17 mouse cellular contexts compared by ENCODE assay signal in genomic region chr2:71235420-71235819, GRCm38 (mm10). TPM values are rescaled to one million over a fixed set of nuclear protein-coding genes. Genes with fewer than 3 reads are reported as not detected.
A peak's percentile ranks its signal among the peaks of the same experiment; 100 is the strongest.
DNase-seq lines count a peak whose midpoint lies in the region; ATAC-seq and TF ChIP-seq lines count a peak whose summit lies in the region.
"Had no signal": no experiment of that assay in that cellular context is flagged by ENCODE, and none has a peak within 500 bp of the region (broad histone marks: within the 10 kb centered on the region; RNA-seq: fewer than 3 reads in every experiment).

No protein-coding gene starts in this region.

- peak; percentile 10 for DNase-seq in liver
- DNase-seq in liver, embryonic 14.5 days (ENCODE audit: low read depth in 3 of 3, low spot score in 3 of 3) = peak; percentile 33 to 61 (median 57)
- DNase-seq in right cerebral cortex, postnatal 10 days (ENCODE audit: low spot score in 2 of 2) = no peak
- no peak for DNase-seq in retina, embryonic 14.5 days (ENCODE audit: low spot score)
- no peak for DNase-seq in cerebellum, adult 11 months
- DNase-seq: adrenal gland, adult 8-10 months; cerebellum, adult 2 months; cerebellum, postnatal 10 days; heart, adult 2 months; heart, postnatal 14 days had no signal

- no peaks in the 10 kb centered on the region for H3K27me3 ChIP-seq in liver, embryonic 14.5 days (ENCODE audit: control insufficient read depth, insufficient read depth, low read length)
- H3K27me3 ChIP-seq: forebrain, embryonic 15.5 days; heart, embryonic 15.5 days; hindbrain, embryonic 13.5 days had no signal

- ATAC-seq in liver, embryonic 14.5 days (ENCODE audit: insufficient read depth) = peak; percentile 83
- ATAC-seq in megakaryocyte progenitor cell, adult 5-6 weeks (replicated peaks; ENCODE audit: poor library complexity) = peak; percentile 87
- ATAC-seq: forebrain, embryonic 15.5 days had no signal

- no peaks in the 10 kb centered on the region for H3K9me3 ChIP-seq in liver, embryonic 14.5 days (ENCODE audit: control insufficient read depth, low read length)
- H3K9me3 ChIP-seq: embryonic facial prominence, embryonic 10.5 days; forebrain, embryonic 15.5 days; heart, embryonic 15.5 days; hindbrain, embryonic 13.5 days had no signal

- H3K27ac ChIP-seq in liver, embryonic 14.5 days = no peak overlapping the region
- H3K27ac ChIP-seq: embryonic facial prominence, embryonic 10.5 days; forebrain, embryonic 15.5 days; heart, adult 2 months; heart, embryonic 15.5 days; hindbrain, embryonic 13.5 days had no signal

- peak overlapping the region; percentile 9; the same call in 1 of the 2 replicates for H3K4me2 ChIP-seq in liver, embryonic 14.5 days (ENCODE audit: low read depth)
- H3K4me2 ChIP-seq: forebrain, embryonic 15.5 days; heart, embryonic 11.5 days; heart, embryonic 15.5 days; hindbrain, embryonic 13.5 days had no signal

- H3K4me1 ChIP-seq in liver, embryonic 14.5 days (replicated peaks; ENCODE audit: control insufficient read depth in 2 of 2, insufficient read depth in 2 of 2, low read length in 1 of 2) = peaks cover 10 to 11% of the 10 kb centered on the region in 2 experiments
- H3K4me1 ChIP-seq: embryonic facial prominence, embryonic 10.5 days; hindbrain, embryonic 13.5 days had no signal

- H3K9ac ChIP-seq in liver, embryonic 14.5 days (replicated peaks) = no peak overlapping the region; the same call in 1 of the 2 replicates
- H3K9ac ChIP-seq: forebrain, embryonic 15.5 days; heart, embryonic 15.5 days; hindbrain, embryonic 13.5 days had no signal

- peaks cover 6% of the 10 kb centered on the region for H3K36me3 ChIP-seq in liver, embryonic 14.5 days (replicated peaks; ENCODE audit: control insufficient read depth, insufficient read depth, low read depth)

- 42% methylated on average over 4 of the region's 4 CpGs for WGBS in liver, embryonic 14.5 days (ENCODE audit: insufficient replicate concordance)

- peak; percentile 79 for TF ChIP-seq EP300 in liver, embryonic 14.5 days (IDR thresholded peaks at IDR 0.05; ENCODE audit: low read depth)

- no peak for TF ChIP-seq CTCF in liver, embryonic 14.5 days (IDR thresholded peaks at IDR 0.05; ENCODE audit: low read depth)

- no peak overlapping the region for H3K4me3 ChIP-seq in liver, embryonic 14.5 days (ENCODE audit: insufficient read depth in 1 of 2, low read depth in 2 of 2, low read length in 2 of 2)
- H3K4me3 ChIP-seq: embryonic facial prominence, embryonic 10.5 days; erythroblast, embryonic 14.5 days; forebrain, embryonic 15.5 days; heart, adult 2 months; heart, embryonic 15.5 days; hindbrain, embryonic 13.5 days had no signal

RNA-seq across cellular contexts. Expression of gene Dync1i2, which starts 23.9 kb away (rescaled TPM):
- 15.2 and 24.8 TPM in 2 replicates for polyA plus RNA-seq in liver, embryonic 14.5 days (2012; rRNA removed)
- polyA plus RNA-seq in liver, embryonic 14.5 days (2014; fragmentation: Nextera tagmentation; extraction: Ambion mirVana) = 29.9 and 36.7 TPM in 2 replicates
- total RNA-seq in megakaryocyte progenitor cell, adult 5-6 weeks (2015) = 87.8 and 104 TPM in 2 replicates
- total RNA-seq in megakaryocyte progenitor cell, adult 5-6 weeks (2017) = 75.0 and 89.2 TPM in 2 replicates

Comparison
In these comparisons a context has a peak if more than half of its experiments do, and no peak if none do; other contexts are left out.
1. DNase-seq: peak in liver (single experiment) and liver, embryonic 14.5 days (3 of 3); none in right cerebral cortex, postnatal 10 days (0 of 2), retina, embryonic 14.5 days (single experiment) and cerebellum, adult 11 months (single experiment).